8 mouse cellular contexts compared by ENCODE assay signal in the genomic region with DNA sequence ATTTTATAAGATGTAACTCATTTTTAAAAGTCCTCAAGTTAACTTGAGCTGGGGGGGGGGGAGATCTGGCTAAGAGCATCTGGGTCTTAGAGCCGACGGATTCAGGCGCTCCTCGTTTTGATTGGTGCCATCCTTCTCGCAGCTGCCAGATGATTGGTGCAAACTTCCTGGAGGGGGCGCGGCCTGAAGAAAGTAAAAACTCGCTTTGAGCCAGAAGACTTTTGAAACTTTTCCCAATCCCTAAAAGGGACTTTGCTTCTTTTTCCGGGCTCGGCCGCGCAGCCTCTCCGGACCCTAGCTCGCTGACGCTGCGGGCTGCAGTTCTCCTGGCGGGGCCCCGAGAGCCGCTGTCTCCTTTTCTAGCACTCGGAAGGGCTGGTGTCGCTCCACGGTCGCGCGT. TPM values are rescaled to one million over a fixed set of nuclear protein-coding genes. Genes with fewer than 3 reads are reported as not detected.
DNase-seq lines count a peak whose midpoint lies in the region; ATAC-seq and TF ChIP-seq lines count a peak whose summit lies in the region.

A gene (plus strand): TSS at position 224 of the 400 bp plus-strand sequence.

- peak within 1 kb of the TSS; percentile 50 for H3K4me3 ChIP-seq in intestine, postnatal 0 days (ENCODE audit: low read depth, low read length)
- H3K4me3 ChIP-seq in limb, embryonic 15.5 days: peak within 1 kb of the TSS; percentile 57
- peak within 1 kb of the TSS; percentile 29 for H3K4me3 ChIP-seq in midbrain, postnatal 0 days (ENCODE audit: low read depth, low read length)
- peak within 1 kb of the TSS; percentile 49 for H3K4me3 ChIP-seq in stomach, embryonic 15.5 days (replicated peaks)

- 0 out of 2 replicates have a peak, but pooled peaks have one; percentile 19 for ATAC-seq in common myeloid progenitor, adult 5-6 weeks (replicated peaks; ENCODE audit: low read depth, poor library complexity, severe bottlenecking)
- ATAC-seq in intestine, postnatal 0 days: peak; percentile 31; the same call in 1 of the 2 replicates
- ATAC-seq in limb, embryonic 15.5 days (ENCODE audit: insufficient number of reproducible peaks, low FRiP score, low TSS enrichment, low read depth): peak; percentile 81
- ATAC-seq in midbrain, postnatal 0 days (ENCODE audit: low FRiP score): no peak
- ATAC-seq in stomach, embryonic 15.5 days (ENCODE audit: insufficient read depth, low FRiP score, low read depth): no peak

- no peaks in the 10 kb centered on the region for H3K36me3 ChIP-seq in intestine, postnatal 0 days (ENCODE audit: control insufficient read depth, insufficient read depth)
- no peaks in the 10 kb centered on the region for H3K36me3 ChIP-seq in limb, embryonic 15.5 days
- no peaks in the 10 kb centered on the region for H3K36me3 ChIP-seq in midbrain, postnatal 0 days (ENCODE audit: insufficient read depth, low read length)
- no peaks in the 10 kb centered on the region for H3K36me3 ChIP-seq in stomach, embryonic 15.5 days

- no peaks in the 10 kb centered on the region for H3K9me3 ChIP-seq in intestine, postnatal 0 days (ENCODE audit: control insufficient read depth)
- no peaks in the 10 kb centered on the region for H3K9me3 ChIP-seq in limb, embryonic 15.5 days
- no peaks in the 10 kb centered on the region for H3K9me3 ChIP-seq in midbrain, postnatal 0 days (ENCODE audit: low read length)
- H3K9me3 ChIP-seq in stomach, embryonic 15.5 days: no peaks in the 10 kb centered on the region

- peaks cover 80% of the 10 kb centered on the region for H3K27me3 ChIP-seq in intestine, postnatal 0 days (replicated peaks; ENCODE audit: control insufficient read depth, insufficient read depth, low read length)
- peaks cover 81% of the 10 kb centered on the region for H3K27me3 ChIP-seq in limb, embryonic 15.5 days
- peaks cover 67% of the 10 kb centered on the region for H3K27me3 ChIP-seq in midbrain, postnatal 0 days (ENCODE audit: insufficient read depth, low read length)
- H3K27me3 ChIP-seq in stomach, embryonic 15.5 days (replicated peaks): peaks cover 69% of the 10 kb centered on the region

- H3K9ac ChIP-seq in intestine, postnatal 0 days (ENCODE audit: low read depth, low read length): no peak within 1 kb of the TSS; the same call in 1 of the 2 replicates
- H3K9ac ChIP-seq in limb, embryonic 15.5 days: peak within 1 kb of the TSS; percentile 52
- no peak within 1 kb of the TSS for H3K9ac ChIP-seq in midbrain, postnatal 0 days (replicated peaks; ENCODE audit: low read length, poor library complexity, severe bottlenecking)
- H3K9ac ChIP-seq in stomach, embryonic 15.5 days: 0 out of 2 replicates have a peak within 1 kb of the TSS, but pooled peaks have one; percentile 35

- H3K27ac ChIP-seq in intestine, postnatal 0 days (ENCODE audit: low read depth, low read length): no peak within 1 kb of the TSS
- peak within 1 kb of the TSS; percentile 89 for H3K27ac ChIP-seq in limb, embryonic 15.5 days
- H3K27ac ChIP-seq in midbrain, postnatal 0 days (ENCODE audit: low read depth, low read length): no peak within 1 kb of the TSS
- 0 out of 2 replicates have a peak within 1 kb of the TSS, but pooled peaks have one; percentile 23 for H3K27ac ChIP-seq in stomach, embryonic 15.5 days

- TF ChIP-seq CTCF in intestine, postnatal 0 days (IDR thresholded peaks at IDR 0.05; ENCODE audit: low read depth): peak; percentile 3; the same call in 1 of the 2 replicates
- no peak; the same call in 1 of the 2 replicates for TF ChIP-seq CTCF in midbrain, postnatal 0 days (IDR thresholded peaks at IDR 0.05)

- peak; percentile 23 for DNase-seq in cerebellum, adult 11-12 months
- DNase-seq in cerebellum, adult 9-10 months: no peak
- DNase-seq in gastrocnemius, postnatal 4 days (ENCODE audit: low spot score in 2 of 2): peak; percentile 60 to 82
- DNase-seq in midbrain, postnatal 0 days (ENCODE audit: low spot score): peak; percentile 82

- no peaks in the 10 kb centered on the region for H3K4me1 ChIP-seq in intestine, postnatal 0 days (replicated peaks; ENCODE audit: control insufficient read depth, insufficient read depth, low read length)
- peaks cover 39% of the 10 kb centered on the region for H3K4me1 ChIP-seq in limb, embryonic 15.5 days
- H3K4me1 ChIP-seq in midbrain, postnatal 0 days (ENCODE audit: insufficient read depth, low read length): peaks cover 2% of the 10 kb centered on the region; the same call in 1 of the 2 replicates
- peaks cover 20% of the 10 kb centered on the region; the same call in 1 of the 2 replicates for H3K4me1 ChIP-seq in stomach, embryonic 15.5 days

- under 1% methylated on average over 25 of the region's 25 CpGs for WGBS in intestine, postnatal 0 days
- WGBS in limb, embryonic 15.5 days: under 1% methylated on average over 25 of the region's 25 CpGs
- under 1% methylated on average over 25 of the region's 25 CpGs for WGBS in midbrain, postnatal 0 days
- under 1% methylated on average over 25 of the region's 25 CpGs for WGBS in stomach, embryonic 15.5 days

- peak within 1 kb of the TSS; percentile 91 for H3K4me2 ChIP-seq in intestine, postnatal 0 days (replicated peaks; ENCODE audit: low read depth)
- peak within 1 kb of the TSS; percentile 84 for H3K4me2 ChIP-seq in limb, embryonic 15.5 days
- peak within 1 kb of the TSS; percentile 45 for H3K4me2 ChIP-seq in midbrain, postnatal 0 days (ENCODE audit: low read depth, low read length, poor library complexity, severe bottlenecking)
- H3K4me2 ChIP-seq in stomach, embryonic 15.5 days: peak within 1 kb of the TSS; percentile 88

RNA-seq across cellular contexts. Expression of the gene that starts here (rescaled TPM):
- not detected in 2 replicates for total RNA-seq in common myeloid progenitor, adult 5-6 weeks (2017)
- 1 to 10 TPM; 1.3 TPM for total RNA-seq in gastrocnemius, postnatal 4 days (2021)
- 0.48 and 0.60 TPM in 2 replicates for polyA plus RNA-seq in intestine, postnatal 0 days (2015; fragmentation: Nextera tagmentation; extraction: Ambion mirVana)
- polyA plus RNA-seq in limb, embryonic 15.5 days (2015; fragmentation: Nextera tagmentation; extraction: Ambion mirVana): 6.4 and 6.8 TPM in 2 replicates
- total RNA-seq in midbrain, postnatal 0 days (2014; rRNA removed): 7.6 and 10.9 TPM in 2 replicates
- 2.6 and 2.8 TPM in 2 replicates for polyA plus RNA-seq in midbrain, postnatal 0 days (2015; fragmentation: Nextera tagmentation; extraction: Ambion mirVana)
- polyA plus RNA-seq in stomach, embryonic 15.5 days (2015; fragmentation: Nextera tagmentation; extraction: Ambion mirVana): 0.77 and 0.90 TPM in 2 replicates

Comparison
In these comparisons a context has a peak if more than half of its experiments do, and no peak if none do; other contexts are left out.
1. Peak in ATAC-seq in common myeloid progenitor, adult 5-6 weeks; RNA of the gene not detected or under 1 TPM.
2. Peak in ATAC-seq, H3K4me3 ChIP-seq and H3K4me2 ChIP-seq in intestine, postnatal 0 days; RNA of the gene not detected or under 1 TPM.
3. H3K27ac ChIP-seq: peak in limb, embryonic 15.5 days (single experiment) and stomach, embryonic 15.5 days (single experiment); none in intestine, postnatal 0 days (single experiment) and midbrain, postnatal 0 days (single experiment).
4. H3K9ac ChIP-seq: peak in limb, embryonic 15.5 days (single experiment) and stomach, embryonic 15.5 days (single experiment); none in intestine, postnatal 0 days (single experiment) and midbrain, postnatal 0 days (single experiment).
5. Peak in every context shown above with its lines, with median percentiles within 50 percentile points of each other: H3K4me2 ChIP-seq and H3K4me3 ChIP-seq.